Mouse (Mus musculus) lung, postnatal 0 days (tissue): ENCODE measurements around the gene Gm10401.

Experiments
- CTCF ChIP-seq: IDR thresholded peaks from 2 replicates; pipeline ENCODE4 v1.5.1; 2016; ENCODE audit warnings: antibody characterized with exemption, mild to moderate bottlenecking
- EP300 ChIP-seq: IDR thresholded peaks from 2 replicates; pipeline ENCODE4 v1.6.1; 2016; ENCODE audit warnings: antibody characterized with exemption, mild to moderate bottlenecking, control low read depth

GRCm38 (mm10) chr5:115057153-115057552, 40.9 kb downstream of the Gm10401 start:
- no peak for TF ChIP-seq CTCF
- no peak for TF ChIP-seq EP300
